Mouse (Mus musculus) midbrain, embryonic 15.5 days (tissue): Measurements from ENCODE around the gene Acot7. TPM values are rescaled to one million over a fixed set of nuclear protein-coding genes. Genes with fewer than 3 reads are reported as not detected.
A peak's percentile ranks its signal among the peaks of the same experiment; 100 is the strongest.
"Not testable (repeated sequence)": the region's sequence is repeated elsewhere in the genome, so short reads cannot be mapped to it uniquely, and the experiment has no call there.

Experiments
- ATAC-seq: fragments of 200-750 bp; cut with Nextera tagmentation; replicated peaks from 2 replicates; pipeline ENCODE4 v1.8.0; 2017; ENCODE audit warnings: moderate TSS enrichment
- H3K27ac ChIP-seq: fragments of 300-500 bp; sonication (generic); 2 replicates; pipeline ENCODE4 v1.5.1; 2015; ENCODE audit warnings: mild to moderate bottlenecking, inconsistent platforms
- H3K27me3 ChIP-seq: fragments of 300-500 bp; sonication (generic); replicated peaks from 2 replicates; pipeline ENCODE4 v1.6.1; 2015; ENCODE audit warnings: inconsistent platforms
- H3K36me3 ChIP-seq: fragments of 300-500 bp; sonication (generic); replicated peaks from 2 replicates; pipeline ENCODE4 v1.6.1; 2015; ENCODE audit warnings: inconsistent platforms
- H3K4me1 ChIP-seq: fragments of 300-500 bp; sonication (generic); 2 replicates; pipeline ENCODE4 v1.6.1; 2015; ENCODE audit warnings: inconsistent platforms
- H3K4me2 ChIP-seq: fragments of 300-500 bp; sonication (generic); 2 replicates; pipeline ENCODE4 v1.6.1; 2015; ENCODE audit warnings: inconsistent platforms, mild to moderate bottlenecking, moderate library complexity
- H3K4me3 ChIP-seq: fragments of 300-500 bp; sonication (generic); 2 replicates; pipeline ENCODE4 v1.5.1; 2015; ENCODE audit warnings: mild to moderate bottlenecking, inconsistent platforms
- H3K9ac ChIP-seq: fragments of 300-500 bp; sonication (generic); 2 replicates; pipeline ENCODE4 v1.6.1; 2015; ENCODE audit warnings: mild to moderate bottlenecking, inconsistent platforms
- H3K9me3 ChIP-seq: fragments of 300-500 bp; sonication (generic); 2 replicates; pipeline ENCODE4 v1.6.1; 2016; ENCODE audit warnings: inconsistent platforms
- WGBS: fragments of 180-500 bp; shearing (Covaris S2); methylation state at CpG from one replicate; pipeline ENCODE4 v1.1.7; 2015; ENCODE audit warnings: mixed read lengths; 5-methylcytosine and 5-hydroxymethylcytosine counted together
- polyA plus RNA-seq: library from polyadenylated mRNA; unstranded; fragments of >200 nt; fragmentation: Nextera tagmentation; extraction: Ambion mirVana; gene quantifications from 2 replicates; pipeline ENCODE4 v1.2.1, GENCODE M21; 2015

The Acot7 gene
- polyA plus RNA-seq, 1 experiment from 2014 or later = 409 TPM

- Histone ChIP-seq H3K4me3 (no peak overlapping the region), H3K4me2 (0 out of 2 replicates have a peak overlapping the region, but pooled peaks have one; percentile 23), H3K4me1 (peaks cover 21% of the 10 kb centered on the region), H3K9me3 (no peaks in the 10 kb centered on the region), H3K36me3 (no peaks in the 10 kb centered on the region), H3K9ac (no peak overlapping the region; the same call in 1 of the 2 replicates), H3K27ac (peak overlapping the region; percentile 80), H3K27me3 (peaks cover 36% of the 10 kb centered on the region)
- peak; percentile 29 for ATAC-seq
- 30% methylated on average over 7 of the region's 7 CpGs for WGBS
These were observed 43.0 kb downstream of the Acot7 start for GRCm38 (mm10) chr4:152220771-152221410.

- WGBS = 10% methylated on average over 9 of the region's 9 CpGs
- Histone ChIP-seq H3K9ac (no peak overlapping the region; the same call in 1 of the 2 replicates), H3K4me1 (peaks cover 26% of the 10 kb centered on the region), H3K27ac (peak overlapping the region; percentile 80), H3K9me3 (no peaks in the 10 kb centered on the region), H3K4me2 (peak overlapping the region; percentile 23; the same call in 1 of the 2 replicates), H3K36me3 (no peaks in the 10 kb centered on the region), H3K27me3 (peaks cover 36% of the 10 kb centered on the region), H3K4me3 (no peak overlapping the region)
- ATAC-seq = peak; percentile 83
These were observed 43.5 kb downstream of the Acot7 start for GRCm38 (mm10) chr4:152221411-152221887.

- H3K36me3 ChIP-seq = no peaks in the 10 kb centered on the region
- peaks cover 31% of the 10 kb centered on the region for H3K27me3 ChIP-seq
- no peak for ATAC-seq
- no peak overlapping the region for H3K4me3 ChIP-seq
- peaks cover 32% of the 10 kb centered on the region for H3K4me1 ChIP-seq
- WGBS = 79% methylated on average over 6 of the region's 6 CpGs
- peak overlapping the region; percentile 80 for H3K27ac ChIP-seq
- H3K9me3 ChIP-seq = no peaks in the 10 kb centered on the region
- H3K4me2 ChIP-seq = no peak overlapping the region
- H3K9ac ChIP-seq = no peak overlapping the region
These were observed 44.2 kb downstream of the Acot7 start for GRCm38 (mm10) chr4:152222111-152222510.

DNA sequence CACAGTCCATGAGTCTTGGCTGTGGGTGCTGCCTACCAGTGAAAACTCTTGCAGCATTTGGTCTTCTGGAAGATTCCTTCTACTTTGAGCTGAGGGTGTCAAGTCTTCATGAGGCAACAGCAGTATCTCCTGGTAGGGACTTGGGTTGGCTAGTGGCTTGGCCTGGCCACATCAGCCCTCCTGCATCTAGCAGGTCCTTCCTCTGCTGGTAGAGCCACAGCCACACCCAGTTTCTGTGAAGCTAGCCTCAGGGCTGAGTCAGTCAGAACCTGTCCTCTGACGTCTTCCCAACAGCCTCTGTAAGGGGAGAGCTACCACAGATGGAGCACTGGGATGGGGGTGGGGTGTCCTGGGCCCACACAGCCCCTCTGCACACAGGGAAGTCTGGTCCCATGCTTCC, 44.6 kb downstream of the Acot7 start:
- no peaks in the 10 kb centered on the region for H3K36me3 ChIP-seq
- H3K9me3 ChIP-seq = no peaks in the 10 kb centered on the region
- no peak for ATAC-seq
- WGBS = 77% methylated on average over 1 of the region's 1 CpGs
- H3K4me3 ChIP-seq = no peak overlapping the region
- no peak overlapping the region for H3K9ac ChIP-seq
- no peak overlapping the region for H3K4me2 ChIP-seq
- H3K27me3 ChIP-seq = peaks cover 28% of the 10 kb centered on the region
- H3K27ac ChIP-seq = no peak overlapping the region
- peaks cover 32% of the 10 kb centered on the region for H3K4me1 ChIP-seq

- peaks cover 35% of the 10 kb centered on the region for H3K4me1 ChIP-seq
- ATAC-seq = no peak
- H3K27ac ChIP-seq = no peak overlapping the region
- H3K4me2 ChIP-seq = no peak overlapping the region
- H3K9ac ChIP-seq = no peak overlapping the region
- peaks cover 12% of the 10 kb centered on the region; the same call in 1 of the 2 replicates for H3K27me3 ChIP-seq
- WGBS = 93% methylated on average over 5 of the region's 5 CpGs
- no peaks in the 10 kb centered on the region for H3K9me3 ChIP-seq
- no peaks in the 10 kb centered on the region for H3K36me3 ChIP-seq
- H3K4me3 ChIP-seq = no peak overlapping the region
These were observed 46.2 kb downstream of the Acot7 start for GRCm38 (mm10) chr4:152224156-152224555.

- WGBS = 74% methylated on average over 13 of the region's 13 CpGs
- Histone ChIP-seq H3K36me3 (no peaks in the 10 kb centered on the region; the same call in 1 of the 2 replicates), H3K9me3 (no peaks in the 10 kb centered on the region), H3K4me2 (no peak overlapping the region), H3K27me3 (peaks cover 10% of the 10 kb centered on the region; the same call in 1 of the 2 replicates), H3K4me1 (peaks cover 22% of the 10 kb centered on the region), H3K27ac (peak overlapping the region; percentile 60), H3K4me3 (no peak overlapping the region), H3K9ac (no peak overlapping the region)
- ATAC-seq = peak; percentile 63
These were observed 49.1 kb downstream of the Acot7 start for GRCm38 (mm10) chr4:152226901-152227486.

- no peak overlapping the region for H3K4me3 ChIP-seq
- no peak for ATAC-seq
These were observed 50.0 kb downstream of the Acot7 start for GRCm38 (mm10) chr4:152227749-152228527.

GRCm38 (mm10) chr4:152230331-152230730, 52.4 kb downstream of the Acot7 start:
- not testable (repeated sequence) for H3K27ac ChIP-seq, H3K36me3 ChIP-seq, ATAC-seq, H3K4me3 ChIP-seq, H3K9me3 ChIP-seq, H3K9ac ChIP-seq, H3K27me3 ChIP-seq, H3K4me2 ChIP-seq
- 47% methylated on average over 4 of the region's 4 CpGs for WGBS
- H3K4me1 ChIP-seq = peaks cover 14% of the 10 kb centered on the region; the same call in 1 of the 2 replicates

More at GRCm38 (mm10) chr4:152227749-152228527, 50.0 kb downstream of the Acot7 start:
- Histone ChIP-seq H3K27me3 (peaks cover 10% of the 10 kb centered on the region; the same call in 1 of the 2 replicates), H3K4me1 (peaks cover 14% of the 10 kb centered on the region; the same call in 1 of the 2 replicates), H3K4me2 (no peak overlapping the region), H3K27ac (no peak overlapping the region), H3K9ac (no peak overlapping the region), H3K9me3 (no peaks in the 10 kb centered on the region), H3K36me3 (no peaks in the 10 kb centered on the region; the same call in 1 of the 2 replicates)
- 88% methylated on average over 12 of the region's 12 CpGs for WGBS

- H3K9ac ChIP-seq = no peak overlapping the region
- ATAC-seq = no peak
- H3K36me3 ChIP-seq = peaks cover 3% of the 10 kb centered on the region; the same call in 1 of the 2 replicates
- WGBS = 85% methylated on average over 7 of the region's 7 CpGs
- no peaks in the 10 kb centered on the region for H3K27me3 ChIP-seq
- H3K9me3 ChIP-seq = no peaks in the 10 kb centered on the region
- H3K4me2 ChIP-seq = no peak overlapping the region
- H3K4me1 ChIP-seq = peaks cover 10% of the 10 kb centered on the region; the same call in 1 of the 2 replicates
- no peak overlapping the region for H3K4me3 ChIP-seq
- H3K27ac ChIP-seq = 0 out of 2 replicates have a peak overlapping the region, but pooled peaks have one; percentile 25
These were observed 53.4 kb downstream of the Acot7 start for GRCm38 (mm10) chr4:152231326-152231725.

DNA sequence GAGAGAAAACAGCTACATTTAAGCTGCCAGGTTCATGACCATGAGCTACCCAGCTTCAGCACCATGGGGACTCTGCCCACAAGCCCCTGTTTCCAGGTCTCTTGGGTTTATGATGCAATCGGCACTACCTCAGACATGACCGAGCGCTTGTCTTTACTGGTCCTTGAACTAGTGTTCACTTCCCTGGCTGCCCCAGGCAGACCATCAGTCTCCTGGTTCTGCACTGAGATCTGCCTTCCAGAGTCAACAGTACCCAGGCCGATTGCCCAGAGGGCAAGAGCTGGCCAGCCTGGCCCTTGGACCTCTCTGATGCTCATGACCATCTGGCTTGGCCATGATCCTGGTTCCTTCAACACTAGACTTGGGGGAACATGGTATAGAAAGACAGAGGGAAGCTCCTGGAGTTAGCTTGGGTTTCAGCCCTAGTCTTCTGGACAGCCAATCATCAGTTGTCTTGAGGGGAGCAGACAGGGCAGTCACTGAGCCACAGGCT, 54.5 kb downstream of the Acot7 start:
- 92% methylated on average over 4 of the region's 4 CpGs for WGBS
- H3K4me3 ChIP-seq = no peak overlapping the region
- no peak for ATAC-seq
- H3K27me3 ChIP-seq = no peaks in the 10 kb centered on the region
- no peak overlapping the region for H3K4me2 ChIP-seq
- H3K27ac ChIP-seq = no peak overlapping the region
- peaks cover 3% of the 10 kb centered on the region; the same call in 1 of the 2 replicates for H3K4me1 ChIP-seq
- H3K36me3 ChIP-seq = peaks cover 8% of the 10 kb centered on the region; the same call in 1 of the 2 replicates
- no peak overlapping the region for H3K9ac ChIP-seq
- H3K9me3 ChIP-seq = no peaks in the 10 kb centered on the region

- Histone ChIP-seq H3K27me3 (no peaks in the 10 kb centered on the region), H3K27ac (no peak overlapping the region), H3K4me2 (no peak overlapping the region), H3K9ac (no peak overlapping the region), H3K9me3 (no peaks in the 10 kb centered on the region), H3K36me3 (peaks cover 11% of the 10 kb centered on the region; the same call in 1 of the 2 replicates), H3K4me1 (no peaks in the 10 kb centered on the region), H3K4me3 (no peak overlapping the region)
- WGBS = 79% methylated on average over 4 of the region's 4 CpGs
- ATAC-seq = no peak
These were observed 62.0 kb downstream of the Acot7 start for GRCm38 (mm10) chr4:152239974-152240373.
